Comparison of ENCODE assay signal across 14 mouse cellular contexts in genomic region chr9:70878157-70878556, GRCm38 (mm10).
DNase-seq lines count a peak whose midpoint lies in the region; ATAC-seq and TF ChIP-seq lines count a peak whose summit lies in the region.
"Had no signal": no experiment of that assay in that cellular context is flagged by ENCODE, and none has a peak within 500 bp of the region (broad histone marks: within the 10 kb centered on the region; RNA-seq: fewer than 3 reads in every experiment).

No protein-coding gene starts in this region.

- H3K4me1 ChIP-seq in forebrain, embryonic 16.5 days (replicated peaks; ENCODE audit: control insufficient read depth, insufficient read depth, low read length): no peaks in the 10 kb centered on the region
- no peaks in the 10 kb centered on the region for H3K4me1 ChIP-seq in forebrain, embryonic 11.5 days (replicated peaks; ENCODE audit: control insufficient read depth, insufficient read depth, low read length)
- peaks cover 28% of the 10 kb centered on the region for H3K4me1 ChIP-seq in cerebellum, adult 2 months (ENCODE audit: control insufficient read depth, insufficient read depth, low read length)
- H3K4me1 ChIP-seq: forebrain, embryonic 12.5 days had no signal

- ATAC-seq in forebrain, embryonic 16.5 days: peak; percentile 59; the same call in 1 of the 2 replicates
- ATAC-seq in forebrain, embryonic 11.5 days (replicated peaks; ENCODE audit: low FRiP score): no peak
- ATAC-seq in megakaryocyte progenitor cell, adult 5-6 weeks (replicated peaks; ENCODE audit: poor library complexity): no peak
- ATAC-seq: liver, embryonic 12.5 days; Patski had no signal

- H3K36me3 ChIP-seq in forebrain, embryonic 16.5 days (ENCODE audit: control insufficient read depth, insufficient read depth): no peaks in the 10 kb centered on the region
- H3K36me3 ChIP-seq in forebrain, embryonic 11.5 days (ENCODE audit: control insufficient read depth, insufficient read depth, low read length): no peaks in the 10 kb centered on the region
- H3K36me3 ChIP-seq: forebrain, embryonic 12.5 days; heart, embryonic 12.5 days; limb, embryonic 10.5 days; liver, embryonic 12.5 days had no signal

- no peak for DNase-seq in forebrain, embryonic 11.5 days (ENCODE audit: low spot score)
- DNase-seq in Muller cell, postnatal 12 days (ENCODE audit: inconsistent ontology term): peak; percentile 20
- DNase-seq in cerebellum, adult 2 months: peak; percentile 50 to 74
- DNase-seq in layer of hippocampus, adult 2 months (ENCODE audit: low spot score in 2 of 2): peak; percentile 49 to 60
- no peak for DNase-seq in lung, postnatal 10 days
- no peak for DNase-seq in spleen, postnatal 4 days (ENCODE audit: low spot score in 2 of 2)
- DNase-seq: gastrocnemius, postnatal 10 days had no signal

- H3K27me3 ChIP-seq in forebrain, embryonic 16.5 days (replicated peaks; ENCODE audit: control insufficient read depth, insufficient read depth, low read length): no peaks in the 10 kb centered on the region
- H3K27me3 ChIP-seq in forebrain, embryonic 11.5 days (ENCODE audit: control insufficient read depth, insufficient read depth, low read length): no peaks in the 10 kb centered on the region
- no peaks in the 10 kb centered on the region for H3K27me3 ChIP-seq in cerebellum, adult 2 months (ENCODE audit: control insufficient read depth, insufficient read depth, low read length)
- H3K27me3 ChIP-seq: forebrain, embryonic 12.5 days; heart, embryonic 12.5 days; liver, embryonic 12.5 days; Patski had no signal

- H3K9me3 ChIP-seq in forebrain, embryonic 16.5 days (ENCODE audit: control insufficient read depth, low read length): no peaks in the 10 kb centered on the region
- no peaks in the 10 kb centered on the region for H3K9me3 ChIP-seq in forebrain, embryonic 11.5 days (ENCODE audit: control insufficient read depth, low read length)
- H3K9me3 ChIP-seq: forebrain, embryonic 12.5 days; heart, embryonic 12.5 days; limb, embryonic 10.5 days; liver, embryonic 12.5 days had no signal

- no peak overlapping the region for H3K27ac ChIP-seq in forebrain, embryonic 16.5 days (ENCODE audit: low read length)
- no peak overlapping the region for H3K27ac ChIP-seq in forebrain, embryonic 11.5 days (ENCODE audit: low read depth, low read length)
- 0 out of 2 replicates have a peak overlapping the region, but pooled peaks have one; percentile 1 for H3K27ac ChIP-seq in cerebellum, adult 2 months (ENCODE audit: insufficient read depth, low read length)
- H3K27ac ChIP-seq in layer of hippocampus, adult 2 months: peak overlapping the region; percentile 58
- H3K27ac ChIP-seq: forebrain, embryonic 12.5 days; limb, embryonic 10.5 days; liver, embryonic 12.5 days had no signal

- no peak for TF ChIP-seq CTCF in cerebellum, adult 2 months (IDR thresholded peaks at IDR 0.05; ENCODE audit: borderline replicate concordance, insufficient read depth, low read depth, low read length)
- TF ChIP-seq CTCF in layer of hippocampus, adult 2 months (conservative IDR thresholded peaks at IDR 0.05): no peak

- H3K4me3 ChIP-seq in forebrain, embryonic 16.5 days (replicated peaks; ENCODE audit: low read length): no peak overlapping the region
- H3K4me3 ChIP-seq in forebrain, embryonic 11.5 days (ENCODE audit: low read depth, low read length): no peak overlapping the region
- H3K4me3 ChIP-seq in cerebellum, adult 2 months (replicated peaks; ENCODE audit: insufficient read depth, low read depth, low read length): no peak overlapping the region
- H3K4me3 ChIP-seq in layer of hippocampus, adult 2 months: no peak overlapping the region
- H3K4me3 ChIP-seq: forebrain, embryonic 12.5 days; heart, embryonic 12.5 days; limb, embryonic 10.5 days; liver, embryonic 12.5 days had no signal

- no peak for TF ChIP-seq POLR2A in cerebellum, adult 2 months (IDR thresholded peaks at IDR 0.05; ENCODE audit: borderline replicate concordance, insufficient read depth, low read length)

- no peak overlapping the region for H3K4me2 ChIP-seq in forebrain, embryonic 16.5 days (ENCODE audit: low read length)
- no peak overlapping the region for H3K4me2 ChIP-seq in forebrain, embryonic 11.5 days (ENCODE audit: low read depth, low read length, severe bottlenecking)
- H3K4me2 ChIP-seq: forebrain, embryonic 12.5 days; heart, embryonic 12.5 days; liver, embryonic 12.5 days had no signal

- 51% methylated on average over 5 of the region's 5 CpGs for WGBS in forebrain, embryonic 16.5 days
- WGBS in forebrain, embryonic 11.5 days: 86% methylated on average over 5 of the region's 5 CpGs
- 7% methylated on average over 5 of the region's 5 CpGs for WGBS in cerebellum, adult 2 months

- no peak overlapping the region for H3K9ac ChIP-seq in forebrain, embryonic 16.5 days (replicated peaks; ENCODE audit: low read depth, low read length)
- H3K9ac ChIP-seq in forebrain, embryonic 11.5 days (ENCODE audit: low read length): no peak overlapping the region
- H3K9ac ChIP-seq: forebrain, embryonic 12.5 days; heart, embryonic 12.5 days; liver, embryonic 12.5 days had no signal

Comparison
In these comparisons a context has a peak if more than half of its experiments do, and no peak if none do; other contexts are left out.
1. H3K27ac ChIP-seq: peak in cerebellum, adult 2 months (single experiment) and layer of hippocampus, adult 2 months (single experiment); none in forebrain, embryonic 16.5 days (single experiment) and forebrain, embryonic 11.5 days (single experiment).
2. DNase-seq: peak in Muller cell, postnatal 12 days (single experiment), cerebellum, adult 2 months (2 of 2) and layer of hippocampus, adult 2 months (2 of 2); none in forebrain, embryonic 11.5 days (single experiment), lung, postnatal 10 days (single experiment) and spleen, postnatal 4 days (0 of 2).